Mouse (Mus musculus): ENCODE results near the gene Mpp2. TPM values are rescaled to one million over a fixed set of nuclear protein-coding genes. Genes with fewer than 3 reads are reported as not detected.

Mpp2 gene
- polyA plus RNA-seq, 1 experiment from 2014 or later, result 22.0 TPM

DNA sequence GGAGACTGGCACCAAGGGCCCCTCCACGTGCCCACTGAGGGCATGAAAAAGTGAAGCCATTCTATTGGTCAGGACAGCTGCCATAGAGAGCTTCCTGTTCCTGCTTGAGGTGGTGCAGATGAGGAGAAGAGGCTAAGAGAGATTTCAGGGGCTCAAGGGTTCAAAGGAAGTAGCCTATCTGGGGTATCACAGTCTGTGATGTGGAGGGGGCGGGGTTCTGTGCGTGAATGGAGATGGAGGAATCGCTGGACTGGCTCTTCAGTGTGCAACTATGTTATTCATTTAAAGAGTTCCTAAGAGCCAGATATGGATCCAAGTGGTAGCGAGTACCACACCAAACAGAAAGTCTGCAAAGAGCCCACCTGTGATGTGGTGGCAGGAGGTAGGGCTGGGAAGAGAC, 8.1 kb upstream of the Mpp2 start:
- H3K36me3 ChIP-seq, result no peaks in the 10 kb centered on the region
- H3K9me3 ChIP-seq (replicated peaks), result no peaks in the 10 kb centered on the region
- H3K4me3 ChIP-seq, result no peak overlapping the region
- H3K4me2 ChIP-seq (replicated peaks), result peak overlapping the region; percentile 50
- ATAC-seq (ENCODE audit: low FRiP score), result 0 out of 2 replicates have a peak, but pooled peaks have one; percentile 26
- peaks cover 13% of the 10 kb centered on the region for H3K4me1 ChIP-seq
- no peak overlapping the region for H3K9ac ChIP-seq
- H3K27me3 ChIP-seq, result peaks cover 32% of the 10 kb centered on the region
- WGBS, result 68% methylated on average over 5 of the region's 5 CpGs
- no peak overlapping the region for H3K27ac ChIP-seq

DNA sequence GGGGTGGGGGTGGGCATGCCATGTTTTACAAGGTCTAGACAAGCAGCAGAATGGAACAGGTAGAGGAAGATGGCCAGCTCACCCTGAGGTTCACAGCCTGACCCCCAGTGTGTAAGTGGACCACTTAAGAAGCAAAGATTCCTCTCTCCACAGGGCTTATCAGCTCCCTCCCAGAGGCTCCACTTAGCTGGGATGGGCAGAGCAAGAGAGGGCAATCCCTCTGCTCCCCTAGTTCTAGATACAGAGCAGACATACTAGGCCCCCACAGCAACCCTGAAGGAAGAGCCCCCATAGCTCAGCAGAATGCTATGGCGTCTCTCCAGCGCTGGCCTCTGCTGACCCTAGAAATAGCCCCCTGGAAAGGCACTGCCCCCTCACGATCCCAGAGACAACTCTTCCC, 7.4 kb upstream of the Mpp2 start:
- Histone ChIP-seq H3K4me1 (peaks cover 13% of the 10 kb centered on the region), H3K36me3 (no peaks in the 10 kb centered on the region), H3K4me3 (no peak overlapping the region), H3K9me3 (replicated peaks) (no peaks in the 10 kb centered on the region), H3K9ac (no peak overlapping the region), H3K27me3 (peaks cover 24% of the 10 kb centered on the region), H3K4me2 (replicated peaks) (no peak overlapping the region), H3K27ac (no peak overlapping the region)
- no peak for ATAC-seq (ENCODE audit: low FRiP score)
- whole genome bisulfite sequencing, result 78% methylated on average over 3 of the region's 3 CpGs

DNA sequence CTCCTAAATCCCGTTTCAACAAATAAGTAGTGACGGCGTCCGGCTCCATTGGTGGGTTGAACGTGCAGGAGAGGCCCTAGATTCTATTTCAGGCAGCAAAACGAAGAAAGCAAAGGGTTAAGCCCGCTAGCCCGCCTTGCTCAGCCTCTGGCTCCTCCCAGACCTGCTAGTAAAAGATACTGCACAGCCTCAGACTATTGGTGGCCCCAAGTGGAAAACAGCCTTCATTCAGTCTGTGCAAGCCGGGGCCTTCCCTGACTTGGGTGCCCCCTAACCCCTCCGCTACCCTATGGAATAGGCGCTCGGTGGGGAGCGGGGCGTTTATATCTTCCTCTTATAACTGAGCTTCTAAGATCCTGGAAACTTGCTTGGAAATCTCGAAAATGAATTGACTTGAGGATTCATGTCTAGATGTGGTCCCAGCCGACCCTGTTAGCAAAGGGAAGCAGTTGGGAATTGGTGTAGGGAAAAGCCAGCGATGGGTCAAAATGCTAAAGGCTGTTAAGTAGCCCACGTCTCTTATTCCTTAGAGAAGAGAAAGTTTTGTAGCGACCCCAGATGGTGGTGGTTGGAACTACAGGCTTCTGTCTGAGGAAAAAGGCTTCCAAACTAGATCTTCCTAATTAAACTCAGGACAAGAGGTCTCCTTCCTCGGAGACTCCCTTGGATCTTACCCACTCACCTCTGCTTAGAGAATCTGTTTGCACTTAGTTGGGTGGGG, 933 bp upstream of the Mpp2 start:
- H3K36me3 ChIP-seq, result no peaks in the 10 kb centered on the region
- under 1% methylated on average over 20 of the region's 20 CpGs for WGBS
- H3K9ac ChIP-seq, result peak overlapping the region; percentile 75; the same call in 1 of the 2 replicates
- ATAC-seq (ENCODE audit: low FRiP score), result peak; percentile 27; the same call in 1 of the 2 replicates
- H3K4me2 ChIP-seq (replicated peaks), result peak overlapping the region; percentile 80
- H3K27me3 ChIP-seq, result 0 out of 2 replicates have a peak, but pooled peaks cover 5% of the 10 kb centered on the region
- H3K4me1 ChIP-seq, result peaks cover 27% of the 10 kb centered on the region
- H3K4me3 ChIP-seq, result peak overlapping the region; percentile 62
- H3K27ac ChIP-seq, result peak overlapping the region; percentile 96
- no peaks in the 10 kb centered on the region for H3K9me3 ChIP-seq (replicated peaks)

DNA sequence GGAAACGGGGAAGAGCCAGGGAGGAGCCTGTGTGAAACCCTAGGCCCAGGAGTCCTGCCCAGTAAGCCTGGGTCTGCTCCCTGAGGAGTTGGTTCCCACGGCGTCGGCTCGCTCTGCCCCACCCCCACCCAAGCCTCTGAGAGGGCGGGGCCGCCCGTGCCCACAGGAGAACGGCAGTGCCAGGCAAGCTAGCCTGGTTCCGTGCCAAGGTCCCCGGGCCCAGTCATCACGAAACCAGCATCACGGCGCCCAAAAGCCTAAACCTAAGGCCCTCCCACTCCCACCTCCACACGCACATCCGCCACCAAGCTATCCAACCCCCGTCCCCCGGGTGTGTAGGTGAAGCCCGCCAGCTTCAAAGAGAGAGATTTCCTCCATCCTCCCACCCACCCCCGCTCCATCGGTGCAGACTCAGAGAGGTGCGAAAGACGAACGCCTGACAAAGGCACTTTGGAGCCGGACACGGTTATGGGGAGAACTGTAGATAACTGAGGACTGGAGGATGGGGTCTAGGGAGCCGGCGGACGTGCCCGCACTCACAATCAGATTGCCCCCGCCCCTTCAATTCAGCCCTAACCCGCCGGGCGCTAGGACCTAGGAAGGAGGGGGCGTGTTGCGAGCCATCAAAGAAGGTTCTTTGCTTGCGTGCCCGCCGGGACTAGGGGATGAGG, 1.1 kb downstream of the Mpp2 start:
- H3K27me3 ChIP-seq, result 0 out of 2 replicates have a peak, but pooled peaks cover 5% of the 10 kb centered on the region
- WGBS, result under 1% methylated on average over 39 of the region's 39 CpGs
- ATAC-seq (ENCODE audit: low FRiP score), result peak; percentile 84
- H3K36me3 ChIP-seq, result no peaks in the 10 kb centered on the region
- peaks cover 38% of the 10 kb centered on the region for H3K4me1 ChIP-seq
- H3K9me3 ChIP-seq (replicated peaks), result no peaks in the 10 kb centered on the region
- H3K4me2 ChIP-seq (replicated peaks), result peak overlapping the region; percentile 80
- H3K27ac ChIP-seq, result peak overlapping the region; percentile 96
- H3K9ac ChIP-seq, result peak overlapping the region; percentile 75
- peak overlapping the region; percentile 62 for H3K4me3 ChIP-seq

DNA sequence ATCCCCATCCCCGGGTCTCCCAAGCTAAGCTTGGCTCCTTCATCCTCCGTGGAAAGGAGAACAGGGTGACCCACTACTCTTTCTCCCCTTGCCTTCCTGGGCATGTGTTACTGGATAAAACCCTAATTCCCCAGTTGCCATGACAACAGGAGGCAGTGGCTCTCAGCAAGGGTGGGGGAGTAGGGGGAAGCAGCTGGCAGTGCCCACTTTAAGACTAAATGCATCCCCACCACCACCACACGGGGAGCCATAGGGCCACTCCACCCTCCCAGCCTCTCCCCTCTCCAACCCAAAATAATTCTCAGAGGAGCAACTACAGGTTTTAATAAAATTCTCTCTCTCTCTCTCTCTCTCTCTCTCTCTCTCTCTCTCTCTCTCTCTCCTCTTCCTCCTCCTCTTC, 2.0 kb downstream of the Mpp2 start:
- Histone ChIP-seq H3K36me3 (no peaks in the 10 kb centered on the region), H3K4me1 (peaks cover 46% of the 10 kb centered on the region)
- WGBS, result 0% methylated on average over 3 of the region's 3 CpGs

DNA sequence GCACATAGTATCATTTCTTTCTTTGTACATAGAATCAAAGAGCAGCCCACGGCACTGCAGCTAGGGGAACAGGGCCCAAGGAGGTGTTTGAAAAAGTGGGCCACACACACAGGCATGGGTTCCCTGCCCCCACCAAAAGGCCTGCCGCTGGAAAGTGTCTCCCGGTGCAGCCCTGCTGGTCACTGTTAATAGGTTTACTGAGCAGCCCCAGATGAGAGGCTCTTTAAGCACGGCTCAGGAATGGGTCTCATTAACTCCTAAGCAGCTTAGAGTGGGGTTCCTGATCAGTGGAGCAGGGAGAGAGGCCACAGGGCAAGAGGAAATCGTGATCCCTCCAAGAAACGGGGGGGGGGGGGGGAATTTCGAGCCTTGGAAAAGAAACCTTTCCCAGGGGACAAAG, 4.2 kb downstream of the Mpp2 start:
- Histone ChIP-seq H3K9me3 (replicated peaks) (no peaks in the 10 kb centered on the region), H3K4me1 (peaks cover 39% of the 10 kb centered on the region), H3K27ac (no peak overlapping the region), H3K36me3 (peaks cover 7% of the 10 kb centered on the region; the same call in 1 of the 2 replicates), H3K27me3 (no peaks in the 10 kb centered on the region), H3K4me3 (no peak overlapping the region), H3K4me2 (replicated peaks) (no peak overlapping the region), H3K9ac (no peak overlapping the region)
- whole genome bisulfite sequencing, result 45% methylated on average over 7 of the region's 7 CpGs
- ATAC-seq (ENCODE audit: low FRiP score), result no peak

More for the DNA sequence above, 2.0 kb downstream of the Mpp2 start:
- H3K4me2 ChIP-seq (replicated peaks), result peak overlapping the region; percentile 80
- peak overlapping the region; percentile 75 for H3K9ac ChIP-seq
- no peak for ATAC-seq (ENCODE audit: low FRiP score)
- H3K27ac ChIP-seq, result peak overlapping the region; percentile 96
- peak overlapping the region; percentile 62 for H3K4me3 ChIP-seq
- no peaks in the 10 kb centered on the region for H3K27me3 ChIP-seq
- no peaks in the 10 kb centered on the region for H3K9me3 ChIP-seq (replicated peaks)

DNA sequence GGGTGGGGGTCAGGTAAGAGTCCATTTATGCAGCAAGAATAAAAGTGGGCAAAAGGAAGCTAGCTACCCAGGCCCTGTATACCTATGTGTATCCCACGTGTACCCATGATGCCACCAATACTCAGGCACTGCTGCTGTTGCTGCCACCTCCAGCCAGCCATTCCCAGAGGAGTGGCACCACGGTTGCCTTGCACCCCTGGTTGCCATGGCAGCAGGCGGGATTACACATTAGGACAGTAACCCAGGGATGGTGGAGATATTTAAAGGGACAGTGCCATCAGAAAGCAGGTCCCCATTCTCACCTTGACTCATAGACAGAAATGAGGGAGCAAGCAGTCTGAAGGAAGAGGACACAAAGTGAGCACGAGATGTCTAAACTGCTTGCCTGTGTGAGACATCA, 5.1 kb downstream of the Mpp2 start:
- ATAC-seq (ENCODE audit: low FRiP score), result no peak
- Histone ChIP-seq H3K27ac (no peak overlapping the region), H3K27me3 (no peaks in the 10 kb centered on the region), H3K36me3 (peaks cover 14% of the 10 kb centered on the region), H3K9me3 (replicated peaks) (no peaks in the 10 kb centered on the region), H3K9ac (no peak overlapping the region; the same call in 1 of the 2 replicates), H3K4me1 (peaks cover 33% of the 10 kb centered on the region), H3K4me3 (no peak overlapping the region), H3K4me2 (replicated peaks) (peak overlapping the region; percentile 78; the same call in 1 of the 2 replicates)
- 45% methylated on average over 4 of the region's 4 CpGs for WGBS

DNA sequence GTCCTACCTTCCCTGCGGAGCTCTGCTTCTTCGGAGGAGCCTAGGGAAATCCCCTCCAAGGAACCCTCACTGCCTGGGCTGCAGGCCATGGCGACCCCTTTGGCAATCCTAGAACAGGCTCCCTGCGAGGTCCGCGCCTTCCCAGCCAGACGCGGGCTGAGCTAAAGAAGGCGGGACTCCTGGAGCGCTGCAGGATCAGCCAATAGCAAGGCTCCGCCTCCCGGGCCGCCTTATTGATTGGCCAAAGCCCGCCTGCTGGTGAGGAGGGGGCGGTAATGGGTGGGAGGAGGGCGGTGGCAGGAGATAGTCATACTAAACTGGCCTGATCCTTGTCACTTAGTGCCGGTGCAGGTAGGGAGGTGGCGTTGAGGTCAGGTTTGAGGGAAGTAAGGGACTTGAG, 6.0 kb downstream of the Mpp2 start:
- Histone ChIP-seq H3K9ac (peak overlapping the region; percentile 70), H3K27me3 (no peaks in the 10 kb centered on the region), H3K4me3 (peak overlapping the region; percentile 33), H3K36me3 (peaks cover 22% of the 10 kb centered on the region), H3K9me3 (replicated peaks) (no peaks in the 10 kb centered on the region), H3K27ac (peak overlapping the region; percentile 19; the same call in 1 of the 2 replicates), H3K4me1 (peaks cover 33% of the 10 kb centered on the region), H3K4me2 (replicated peaks) (peak overlapping the region; percentile 78)
- ATAC-seq (ENCODE audit: low FRiP score), result peak; percentile 79
- under 1% methylated on average over 18 of the region's 18 CpGs for WGBS

DNA sequence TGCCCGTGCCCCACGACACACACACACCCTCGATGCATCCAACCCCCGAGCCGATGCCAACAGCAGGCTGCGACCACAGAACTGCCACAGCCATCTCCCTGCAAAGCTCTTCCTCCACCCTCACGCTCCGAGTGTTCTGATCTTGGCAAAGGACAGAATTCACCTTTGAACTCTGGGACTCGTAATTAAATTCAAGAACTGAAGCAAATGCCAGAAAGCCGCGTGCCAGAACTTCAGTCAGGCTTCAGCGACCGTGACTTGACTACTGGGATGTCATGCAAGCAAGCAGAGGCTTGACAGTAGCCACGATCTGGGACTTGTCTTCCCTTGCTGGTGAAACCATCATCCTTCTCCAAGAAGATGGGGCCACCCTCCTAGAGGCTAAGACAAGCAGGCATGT, 14.6 kb downstream of the Mpp2 start:
- H3K27ac ChIP-seq, result no peak overlapping the region
- no peak overlapping the region for H3K9ac ChIP-seq
- no peaks in the 10 kb centered on the region for H3K9me3 ChIP-seq (replicated peaks)
- peaks cover 12% of the 10 kb centered on the region for H3K4me1 ChIP-seq
- H3K4me3 ChIP-seq, result no peak overlapping the region
- H3K36me3 ChIP-seq, result peaks cover 14% of the 10 kb centered on the region
- 74% methylated on average over 14 of the region's 14 CpGs for WGBS
- H3K27me3 ChIP-seq, result no peaks in the 10 kb centered on the region
- no peak overlapping the region for H3K4me2 ChIP-seq (replicated peaks)
- ATAC-seq (ENCODE audit: low FRiP score), result no peak

DNA sequence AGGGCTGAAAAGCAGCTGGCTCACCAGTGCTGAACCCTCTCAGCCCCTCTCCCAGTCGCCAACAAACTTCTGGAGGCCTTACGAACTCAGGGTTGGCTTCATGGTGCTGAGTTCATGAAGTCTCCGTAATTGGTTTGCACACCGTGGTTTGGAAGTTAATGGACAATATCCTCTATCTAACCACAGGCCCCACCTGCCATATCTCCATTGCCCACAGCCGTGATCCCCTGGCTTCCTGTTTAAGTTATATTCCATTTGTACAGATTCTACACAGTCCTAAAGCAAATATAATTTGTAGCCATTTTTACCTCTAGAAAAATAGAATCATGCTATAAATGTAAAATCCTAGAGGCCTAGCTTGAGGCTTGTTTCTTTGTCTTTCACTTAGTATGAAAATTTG, 15.6 kb downstream of the Mpp2 start:
- 89% methylated on average over 5 of the region's 5 CpGs for WGBS
- no peak for ATAC-seq (ENCODE audit: low FRiP score)

DNA sequence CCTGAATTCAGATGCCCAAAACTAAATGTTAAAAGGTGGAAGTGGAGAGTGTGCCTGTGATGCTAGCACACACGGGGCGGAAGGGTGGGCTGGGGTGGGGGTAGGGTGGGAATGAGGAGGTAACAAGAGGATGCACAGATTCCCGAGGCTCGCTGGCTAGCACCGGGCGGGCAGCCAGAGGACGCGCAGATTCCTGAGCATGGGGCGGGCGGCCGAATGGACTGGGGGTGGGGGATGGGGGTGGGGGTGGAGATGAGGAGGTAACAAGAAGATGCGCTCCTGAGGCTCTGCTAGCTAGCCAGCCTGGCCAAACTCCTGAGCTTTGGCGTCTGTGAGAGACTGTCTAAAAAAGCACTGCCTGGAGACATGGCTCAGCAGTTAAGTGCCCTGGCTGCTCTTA, 17.9 kb downstream of the Mpp2 start:
- Histone ChIP-seq H3K27ac (no peak overlapping the region), H3K27me3 (no peaks in the 10 kb centered on the region), H3K4me3 (no peak overlapping the region; the same call in 1 of the 2 replicates), H3K9me3 (replicated peaks) (no peaks in the 10 kb centered on the region), H3K4me1 (peaks cover 12% of the 10 kb centered on the region), H3K4me2 (replicated peaks) (peak overlapping the region; percentile 23), H3K9ac (no peak overlapping the region), H3K36me3 (no peaks in the 10 kb centered on the region)
- WGBS, result 7% methylated on average over 13 of the region's 13 CpGs
- ATAC-seq (ENCODE audit: low FRiP score), result no peak

More for the DNA sequence above, 15.6 kb downstream of the Mpp2 start:
- Histone ChIP-seq H3K9ac (no peak overlapping the region), H3K27me3 (no peaks in the 10 kb centered on the region), H3K4me3 (no peak overlapping the region), H3K36me3 (peaks cover 6% of the 10 kb centered on the region; the same call in 1 of the 2 replicates), H3K4me1 (peaks cover 12% of the 10 kb centered on the region), H3K9me3 (replicated peaks) (no peaks in the 10 kb centered on the region), H3K4me2 (replicated peaks) (no peak overlapping the region), H3K27ac (no peak overlapping the region)

DNA sequence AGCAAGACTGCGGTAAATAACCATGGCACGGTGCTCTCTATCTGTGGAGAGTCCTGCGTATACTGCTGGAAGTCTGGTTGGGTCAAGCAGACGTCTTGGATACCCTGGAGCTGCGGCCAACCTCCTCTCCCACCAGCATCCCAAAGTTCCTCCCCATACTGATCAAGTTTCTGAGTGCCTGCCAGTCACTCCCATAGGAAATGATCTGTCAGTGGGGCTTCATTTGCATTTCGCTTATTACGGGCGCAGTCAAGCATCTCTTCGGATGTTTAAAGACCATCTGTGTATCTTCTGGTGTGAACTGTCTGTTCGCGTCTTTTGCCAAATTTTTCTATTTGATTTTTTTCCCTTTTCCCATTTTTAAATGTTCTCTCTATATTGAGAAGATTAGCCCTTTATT, 18.7 kb downstream of the Mpp2 start:
- WGBS, result 47% methylated on average over 11 of the region's 11 CpGs
- ATAC-seq (ENCODE audit: low FRiP score), result no peak
- Histone ChIP-seq H3K4me1 (peaks cover 12% of the 10 kb centered on the region), H3K27ac (no peak overlapping the region), H3K4me2 (replicated peaks) (no peak overlapping the region), H3K4me3 (no peak overlapping the region), H3K9ac (no peak overlapping the region), H3K36me3 (no peaks in the 10 kb centered on the region), H3K9me3 (replicated peaks) (no peaks in the 10 kb centered on the region), H3K27me3 (no peaks in the 10 kb centered on the region)
